Mouse (Mus musculus) midbrain, postnatal 0 days (tissue): Measurements from ENCODE around the gene Vps4b. TPM values are rescaled to one million over a fixed set of nuclear protein-coding genes. Genes with fewer than 3 reads are reported as not detected.

Experiments
- ATAC-seq: fragments of 200-750 bp; cut with Nextera tagmentation; 2 replicates; pipeline ENCODE4 v1.8.0; 2017; ENCODE audit warnings: moderate number of reproducible peaks, mild to moderate bottlenecking, moderate TSS enrichment, moderate library complexity; ENCODE audit not compliant: low FRiP score
- DNase-seq: peaks from one replicate; pipeline ENCODE4 v3.0.0-alpha.2; 2015; ENCODE audit warnings: low spot score
- H3K27ac ChIP-seq: fragments of 300-500 bp; sonication (generic); 2 replicates; pipeline ENCODE4 v1.5.1; 2014; ENCODE audit warnings: low read depth, mild to moderate bottlenecking, low read length, mixed read lengths
- H3K27me3 ChIP-seq: fragments of 300-500 bp; sonication (generic); 2 replicates; pipeline ENCODE4 v1.6.1; 2014; ENCODE audit warnings: low read length, control low read depth, mixed read lengths; ENCODE audit not compliant: insufficient read depth
- H3K36me3 ChIP-seq: fragments of 300-500 bp; sonication (generic); 2 replicates; pipeline ENCODE4 v1.6.1; 2014; ENCODE audit warnings: low read length, control low read depth, mixed read lengths; ENCODE audit not compliant: insufficient read depth
- H3K4me1 ChIP-seq: fragments of 300-500 bp; sonication (generic); 2 replicates; pipeline ENCODE4 v1.6.1; 2014; ENCODE audit warnings: mild to moderate bottlenecking, control low read depth, antibody characterized with exemption, low read length, mixed read lengths; ENCODE audit not compliant: insufficient read depth
- H3K4me2 ChIP-seq: fragments of 300-500 bp; sonication (generic); 2 replicates; pipeline ENCODE4 v1.6.1; 2014; ENCODE audit warnings: low read depth, mild to moderate bottlenecking, low read length, mixed read lengths; ENCODE audit not compliant: poor library complexity, severe bottlenecking
- H3K4me3 ChIP-seq: fragments of 300-500 bp; sonication (generic); 2 replicates; pipeline ENCODE4 v1.5.1; 2014; ENCODE audit warnings: low read depth, mild to moderate bottlenecking, low read length, moderate library complexity
- H3K9ac ChIP-seq: fragments of 300-500 bp; sonication (generic); replicated peaks from 2 replicates; pipeline ENCODE4 v1.6.1; 2014; ENCODE audit warnings: mild to moderate bottlenecking, low read length, moderate library complexity, mixed read lengths; ENCODE audit not compliant: poor library complexity, severe bottlenecking
- H3K9me3 ChIP-seq: fragments of 300-500 bp; sonication (generic); 2 replicates; pipeline ENCODE4 v1.6.1; 2016; ENCODE audit warnings: low read length, control low read depth
- CTCF ChIP-seq: IDR thresholded peaks from 2 replicates; pipeline ENCODE4 v1.5.1; 2016; ENCODE audit warnings: antibody characterized with exemption, mild to moderate bottlenecking
- WGBS: fragments of 180-500 bp; shearing (Covaris S2); extraction: QIAGEN DNeasy Blood & Tissue Kit; methylation state at CpG from one replicate; pipeline ENCODE4 v1.1.7; 2014; 5-methylcytosine and 5-hydroxymethylcytosine counted together
- polyA plus RNA-seq: library from polyadenylated mRNA; unstranded; fragments of >200 nt; fragmentation: Nextera tagmentation; extraction: Ambion mirVana; gene quantifications from 2 replicates; pipeline ENCODE4 v1.2.1, GENCODE M21; 2015
- total RNA-seq: library from RNA; depleted of rRNA; stranded (reverse); fragments of >200 nt; gene quantifications from 2 replicates; pipeline ENCODE4 v1.2.3, GENCODE M21; 2014

The Vps4b gene
- total and polyA plus RNA-seq, 2 experiments from 2014 or later, result 20.1 to 23.1 TPM

- Histone ChIP-seq H3K36me3 (peaks cover 6% of the 10 kb centered on the region), H3K4me3 (no peak overlapping the region), H3K4me1 (peaks cover 6% of the 10 kb centered on the region; the same call in 1 of the 2 replicates), H3K9me3 (no peaks in the 10 kb centered on the region), H3K27me3 (no peaks in the 10 kb centered on the region), H3K9ac (no peak overlapping the region), H3K4me2 (0 out of 2 replicates have a peak overlapping the region, but pooled peaks have one; percentile 97), H3K27ac (no peak overlapping the region)
- DNase-seq (no peak), ATAC-seq (no peak)
- TF ChIP-seq CTCF, result no peak
- 88% methylated on average over 3 of the region's 3 CpGs for WGBS
Observed at GRCm38 (mm10) chr1:106760750-106761149, 35.8 kb downstream of the Vps4b start.

GRCm38 (mm10) chr1:106759572-106760435 is 36.7 kb downstream of the Vps4b start, which contains the start of gene Kdsr:
Gene Kdsr (minus strand): TSS chr1:106759727.
- TF ChIP-seq CTCF, result peak; percentile 45; the same call in 1 of the 2 replicates
- H3K9ac ChIP-seq, result peak within 1 kb of the TSS; percentile 75
- H3K9me3 ChIP-seq, result no peaks in the 10 kb centered on the region
- peaks cover 6% of the 10 kb centered on the region for H3K36me3 ChIP-seq
- no peaks in the 10 kb centered on the region for H3K27me3 ChIP-seq
- peaks cover 6% of the 10 kb centered on the region; the same call in 1 of the 2 replicates for H3K4me1 ChIP-seq
- H3K4me3 ChIP-seq, result peak within 1 kb of the TSS; percentile 75
- peak within 1 kb of the TSS; percentile 72 for H3K27ac ChIP-seq
- peak; percentile 99 for ATAC-seq
- WGBS, result 2% methylated on average over 48 of the region's 51 CpGs
- H3K4me2 ChIP-seq, result peak within 1 kb of the TSS; percentile 97
- DNase-seq, result peak; percentile 98

GRCm38 (mm10) chr1:106758734-106759571 is 37.6 kb downstream of the Vps4b start:
- TF ChIP-seq CTCF, result no peak
- H3K9me3 ChIP-seq, result no peaks in the 10 kb centered on the region
- H3K27ac ChIP-seq, result peak overlapping the region; percentile 19; the same call in 1 of the 2 replicates
- peaks cover 6% of the 10 kb centered on the region; the same call in 1 of the 2 replicates for H3K4me1 ChIP-seq
- DNase-seq (peak; percentile 15), ATAC-seq (peak; percentile 33; the same call in 1 of the 2 replicates)
- H3K27me3 ChIP-seq, result no peaks in the 10 kb centered on the region
- H3K4me3 ChIP-seq, result peak overlapping the region; percentile 75
- 4% methylated on average over 34 of the region's 34 CpGs for WGBS
- H3K9ac ChIP-seq, result peak overlapping the region; percentile 75
- peaks cover 4% of the 10 kb centered on the region; the same call in 1 of the 2 replicates for H3K36me3 ChIP-seq
- H3K4me2 ChIP-seq, result peak overlapping the region; percentile 97

GRCm38 (mm10) chr1:106756633-106757032 is 39.9 kb downstream of the Vps4b start:
- H3K27ac ChIP-seq, result no peak overlapping the region
- 94% methylated on average over 4 of the region's 4 CpGs for WGBS

GRCm38 (mm10) chr1:106752013-106752412 is 44.5 kb downstream of the Vps4b start:
- peaks cover 19% of the 10 kb centered on the region for H3K36me3 ChIP-seq
- WGBS, result 95% methylated on average over 5 of the region's 5 CpGs
- H3K4me1 ChIP-seq, result no peaks in the 10 kb centered on the region
- no peaks in the 10 kb centered on the region for H3K9me3 ChIP-seq
- ATAC-seq (no peak), DNase-seq (no peak)
- no peak overlapping the region for H3K9ac ChIP-seq
- TF ChIP-seq CTCF, result no peak
- no peak overlapping the region for H3K4me3 ChIP-seq
- H3K27me3 ChIP-seq, result no peaks in the 10 kb centered on the region
- no peak overlapping the region for H3K27ac ChIP-seq
- H3K4me2 ChIP-seq, result no peak overlapping the region

More at GRCm38 (mm10) chr1:106756633-106757032, 39.9 kb downstream of the Vps4b start:
- Histone ChIP-seq H3K4me1 (peaks cover 6% of the 10 kb centered on the region; the same call in 1 of the 2 replicates), H3K4me3 (no peak overlapping the region), H3K27me3 (no peaks in the 10 kb centered on the region), H3K4me2 (no peak overlapping the region), H3K9ac (no peak overlapping the region), H3K9me3 (no peaks in the 10 kb centered on the region), H3K36me3 (peaks cover 9% of the 10 kb centered on the region; the same call in 1 of the 2 replicates)
- no peak for TF ChIP-seq CTCF
- ATAC-seq, result no peak
- DNase-seq, result no peak
